Mouse (Mus musculus): ENCODE measurements around the gene Agxt. TPM values are rescaled to one million over a fixed set of nuclear protein-coding genes. Genes with fewer than 3 reads are reported as not detected.

The Agxt gene
- polyA plus RNA-seq, 1 experiment from 2014 or later, result not detected

DNA sequence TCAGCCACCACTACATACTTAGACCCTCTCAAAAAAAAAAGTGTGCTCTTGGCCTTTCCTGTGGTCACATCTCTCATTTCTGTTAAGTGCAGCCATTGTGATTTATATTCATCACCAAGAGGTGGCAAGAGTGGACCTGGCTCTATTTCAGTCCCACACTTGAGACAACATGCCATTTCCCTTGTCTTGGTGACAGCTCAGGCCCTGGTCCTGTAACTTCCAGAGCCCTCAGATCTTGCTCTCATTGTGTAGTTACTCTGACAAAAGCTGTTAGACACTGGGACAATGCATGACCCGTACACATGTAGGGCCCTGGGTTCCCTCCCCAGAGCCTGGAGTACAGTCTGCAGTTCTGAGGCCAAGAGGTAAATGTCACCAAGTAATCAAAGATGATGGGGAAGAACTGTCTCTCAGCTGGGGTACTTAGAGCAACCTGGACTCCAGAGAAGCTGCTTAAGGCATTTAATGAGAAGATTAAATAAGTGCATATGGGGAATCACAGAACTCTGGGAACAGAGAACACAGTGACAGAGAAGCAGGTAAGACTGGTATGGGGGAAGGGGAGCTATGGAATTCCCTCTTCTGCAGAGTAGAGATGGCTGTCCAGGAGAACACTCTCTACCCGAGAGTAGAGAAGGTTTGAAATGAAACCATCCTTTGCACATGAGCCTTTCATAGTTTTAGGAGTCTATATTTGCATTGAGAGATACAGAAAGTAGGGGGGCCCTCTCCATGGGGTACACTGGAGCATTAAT, 16.0 kb downstream of the Agxt start:
- Histone ChIP-seq H3K9me3 (no peaks in the 10 kb centered on the region), H3K27me3 (replicated peaks) (peaks cover 72% of the 10 kb centered on the region)
- ATAC-seq (ENCODE audit: extremely low read depth, insufficient number of reproducible peaks, low FRiP score, low TSS enrichment), result no peak

DNA sequence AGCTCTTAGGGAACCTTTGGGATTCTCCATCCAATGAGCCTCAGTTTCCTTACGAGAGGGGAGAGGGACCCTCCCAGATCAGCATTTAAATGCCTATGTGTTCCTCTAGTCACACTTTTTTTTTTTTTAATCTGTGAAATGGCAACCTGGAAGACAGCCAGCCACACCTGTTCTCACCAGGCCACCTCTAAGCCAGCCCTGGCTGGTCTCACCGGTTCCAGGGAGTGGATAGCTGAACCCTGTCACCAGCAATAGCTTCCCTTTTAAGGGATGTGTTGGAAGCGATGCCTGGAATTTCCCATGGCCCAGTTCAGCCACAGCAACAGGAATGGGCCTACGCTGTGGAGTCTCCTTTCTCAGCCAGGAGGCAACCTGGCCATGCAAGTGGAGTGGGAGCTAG, 22.5 kb downstream of the Agxt start:
- Histone ChIP-seq H3K36me3 (no peaks in the 10 kb centered on the region), H3K9me3 (no peaks in the 10 kb centered on the region), H3K4me3 (no peak overlapping the region), H3K27me3 (replicated peaks) (peaks cover 76% of the 10 kb centered on the region), H3K4me2 (no peak overlapping the region), H3K27ac (replicated peaks) (no peak overlapping the region), H3K4me1 (0 out of 2 replicates have a peak, but pooled peaks cover 3% of the 10 kb centered on the region), H3K9ac (no peak overlapping the region)
- WGBS, result 54% methylated on average over 4 of the region's 4 CpGs
- ATAC-seq (ENCODE audit: extremely low read depth, insufficient number of reproducible peaks, low FRiP score, low TSS enrichment), result no peak

More for the DNA sequence above, 16.0 kb downstream of the Agxt start:
- Histone ChIP-seq H3K4me1 (peaks cover 9% of the 10 kb centered on the region), H3K36me3 (no peaks in the 10 kb centered on the region), H3K4me2 (no peak overlapping the region), H3K9ac (no peak overlapping the region), H3K4me3 (no peak overlapping the region), H3K27ac (replicated peaks) (peak overlapping the region; percentile 42; the same call in 1 of the 2 replicates)
- 29% methylated on average over 2 of the region's 2 CpGs for WGBS

DNA sequence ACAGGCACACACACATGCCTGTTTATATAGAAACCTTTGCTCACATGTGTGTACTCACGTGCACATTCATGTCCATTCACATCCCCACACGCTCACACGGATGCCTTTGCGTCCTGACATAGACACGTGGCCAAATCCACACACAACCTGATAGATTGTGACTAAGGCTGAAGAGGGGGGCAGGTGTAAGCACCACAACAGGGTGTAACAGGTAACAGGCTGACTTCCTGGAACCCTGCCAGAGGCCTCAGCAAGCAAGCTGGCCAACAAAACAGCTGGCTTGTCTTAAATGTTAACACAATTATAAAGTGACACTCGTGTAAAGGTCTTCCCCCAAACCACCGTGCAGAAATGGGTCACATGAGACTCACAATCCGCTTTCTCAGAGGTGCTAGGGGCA, 23.9 kb downstream of the Agxt start:
- Histone ChIP-seq H3K4me2 (no peak overlapping the region), H3K4me1 (0 out of 2 replicates have a peak, but pooled peaks cover 3% of the 10 kb centered on the region), H3K9ac (no peak overlapping the region), H3K36me3 (no peaks in the 10 kb centered on the region), H3K9me3 (no peaks in the 10 kb centered on the region), H3K27me3 (replicated peaks) (peaks cover 76% of the 10 kb centered on the region), H3K27ac (replicated peaks) (no peak overlapping the region), H3K4me3 (no peak overlapping the region)
- WGBS, result 75% methylated on average over 8 of the region's 8 CpGs
- no peak for ATAC-seq (ENCODE audit: extremely low read depth, insufficient number of reproducible peaks, low FRiP score, low TSS enrichment)

DNA sequence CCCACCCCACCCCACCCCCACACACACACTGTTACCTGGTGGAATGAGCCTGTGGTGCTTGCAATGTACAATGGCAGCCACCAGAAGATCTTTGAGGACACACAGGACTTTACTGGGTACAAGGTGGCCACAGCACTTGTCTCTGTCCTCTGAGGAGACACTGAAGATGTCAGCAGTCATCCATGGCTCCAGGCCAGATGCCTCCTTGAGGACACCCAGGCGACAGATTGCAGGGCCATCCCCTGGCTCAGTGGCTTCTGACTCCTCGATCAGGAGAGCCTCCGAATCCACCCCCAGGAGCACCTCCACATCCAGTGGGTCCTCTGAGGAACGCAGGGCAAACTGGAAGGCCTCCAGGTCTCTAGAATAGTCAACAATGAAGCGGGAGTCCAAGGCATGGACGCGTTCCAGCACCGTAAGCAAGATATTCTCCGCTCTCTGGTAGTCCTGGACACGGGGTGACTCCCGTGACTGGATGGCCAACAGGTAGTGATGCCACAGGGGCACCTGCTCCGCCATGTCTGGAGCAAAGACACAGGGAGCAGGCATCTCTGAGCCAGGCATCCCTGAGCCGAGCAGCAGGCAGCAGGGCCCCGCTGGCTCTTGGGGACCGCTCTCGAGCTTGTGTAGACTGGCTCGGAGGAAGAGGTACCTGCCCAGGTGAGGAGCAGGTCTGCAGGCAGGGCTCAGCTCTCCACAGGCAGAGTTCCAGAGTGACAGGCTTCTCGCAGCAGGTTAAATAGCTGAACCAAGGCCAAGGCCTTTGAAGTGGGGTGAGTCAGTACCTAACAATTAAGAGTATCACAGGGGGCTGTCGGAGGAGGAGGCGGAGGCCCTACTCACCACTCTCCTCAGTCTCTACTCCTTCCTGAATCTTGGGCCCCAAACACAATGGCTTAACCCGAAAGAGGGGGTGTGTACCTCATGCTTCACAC, 24.8 kb downstream of the Agxt start:
- H3K4me3 ChIP-seq, result no peak overlapping the region
- no peaks in the 10 kb centered on the region for H3K9me3 ChIP-seq
- no peak for ATAC-seq (ENCODE audit: extremely low read depth, insufficient number of reproducible peaks, low FRiP score, low TSS enrichment)
- H3K36me3 ChIP-seq, result no peaks in the 10 kb centered on the region
- no peak overlapping the region for H3K4me2 ChIP-seq
- no peak overlapping the region for H3K9ac ChIP-seq
- H3K27ac ChIP-seq (replicated peaks), result no peak overlapping the region
- 0 out of 2 replicates have a peak, but pooled peaks cover 3% of the 10 kb centered on the region for H3K4me1 ChIP-seq
- peaks cover 76% of the 10 kb centered on the region for H3K27me3 ChIP-seq (replicated peaks)
- whole genome bisulfite sequencing, result 78% methylated on average over 21 of the region's 21 CpGs

DNA sequence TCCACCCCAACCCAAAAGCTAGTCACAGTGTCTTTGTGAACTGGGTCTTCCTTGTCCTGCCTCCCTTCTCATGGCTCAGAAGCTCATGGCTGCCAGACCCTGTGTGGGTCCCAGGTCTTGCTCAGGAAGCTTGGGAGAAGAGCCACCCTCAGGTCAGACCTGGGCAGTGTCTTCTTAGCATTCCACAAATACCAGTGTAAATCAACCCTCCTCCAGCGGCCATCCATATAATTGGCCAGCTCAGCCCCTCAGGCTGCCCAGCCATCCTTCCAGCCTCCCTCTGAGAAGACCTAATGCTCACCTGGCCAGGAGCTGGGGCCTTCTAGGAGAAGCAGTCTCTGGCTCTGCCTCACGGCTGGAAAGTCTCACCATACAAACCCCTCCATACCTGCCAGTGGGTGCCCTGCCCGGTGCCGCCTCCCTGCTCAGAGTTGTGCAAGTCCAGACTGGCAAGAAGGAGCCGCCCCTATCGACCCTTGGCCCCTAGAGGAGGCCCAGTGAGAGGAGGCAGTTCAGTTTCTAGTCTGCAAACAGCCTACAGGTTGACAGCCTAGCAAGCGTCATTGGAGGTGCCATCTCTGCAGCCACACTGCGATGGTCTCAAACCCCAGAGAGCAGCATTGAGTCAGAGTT, 25.6 kb downstream of the Agxt start, which contains the start of gene 2310007B03Rik:
Gene 2310007B03Rik, minus strand, starts transcription at position 448 of the 633 bp plus-strand sequence.
- Histone ChIP-seq H3K4me1 (peaks cover 7% of the 10 kb centered on the region; the same call in 1 of the 2 replicates), H3K9me3 (no peaks in the 10 kb centered on the region), H3K27ac (replicated peaks) (no peak within 1 kb of the TSS), H3K4me3 (no peak within 1 kb of the TSS), H3K9ac (no peak within 1 kb of the TSS), H3K27me3 (replicated peaks) (peaks cover 76% of the 10 kb centered on the region), H3K36me3 (no peaks in the 10 kb centered on the region), H3K4me2 (no peak within 1 kb of the TSS)
- WGBS, result 71% methylated on average over 8 of the region's 8 CpGs
- ATAC-seq (ENCODE audit: extremely low read depth, insufficient number of reproducible peaks, low FRiP score, low TSS enrichment), result no peak

DNA sequence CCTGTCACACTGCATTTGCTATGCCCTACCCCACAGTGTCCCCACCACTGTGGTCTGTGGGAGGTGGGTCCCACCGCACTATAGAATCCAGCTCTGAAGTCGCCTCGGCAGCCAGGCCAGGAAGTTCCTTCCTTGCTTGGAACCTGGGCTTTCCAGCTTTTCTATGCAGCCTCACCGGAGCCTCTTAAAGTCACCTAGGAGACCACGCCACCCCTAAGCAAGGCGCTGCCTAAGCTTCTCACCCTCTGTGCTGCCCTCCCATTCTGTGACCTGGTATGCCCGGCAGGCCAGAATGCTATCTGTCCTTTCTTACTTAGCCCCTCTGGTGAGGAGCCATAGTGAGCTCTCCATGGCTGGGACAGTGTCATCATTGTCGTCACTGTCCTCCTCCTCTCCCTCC, 26.3 kb downstream of the Agxt start:
- no peak for ATAC-seq (ENCODE audit: extremely low read depth, insufficient number of reproducible peaks, low FRiP score, low TSS enrichment)
- H3K4me3 ChIP-seq, result no peak overlapping the region
- WGBS, result 70% methylated on average over 8 of the region's 8 CpGs
- no peaks in the 10 kb centered on the region for H3K36me3 ChIP-seq
- no peaks in the 10 kb centered on the region for H3K9me3 ChIP-seq
- no peak overlapping the region for H3K27ac ChIP-seq (replicated peaks)
- peaks cover 8% of the 10 kb centered on the region for H3K4me1 ChIP-seq
- H3K4me2 ChIP-seq, result no peak overlapping the region
- no peak overlapping the region for H3K9ac ChIP-seq
- H3K27me3 ChIP-seq (replicated peaks), result peaks cover 74% of the 10 kb centered on the region

DNA sequence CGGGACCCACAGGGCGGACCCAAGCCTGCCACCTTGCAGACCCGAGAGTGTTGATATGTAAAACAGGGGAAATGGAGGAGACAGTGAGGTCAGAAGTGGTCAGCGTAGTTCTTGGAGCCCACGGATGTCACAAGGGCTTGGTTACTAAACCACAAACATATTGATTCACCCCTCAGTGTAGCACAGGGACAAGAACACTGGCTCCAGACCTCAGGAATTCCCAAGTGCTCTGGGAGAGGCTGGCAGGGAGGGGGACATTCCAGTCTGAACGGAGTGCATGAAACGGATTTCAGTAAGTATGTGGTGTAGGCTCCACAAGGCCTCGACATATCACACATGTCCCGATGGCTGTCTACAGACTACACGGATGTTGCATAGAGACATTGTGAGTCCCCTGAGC, 26.9 kb downstream of the Agxt start:
- ATAC-seq (ENCODE audit: extremely low read depth, insufficient number of reproducible peaks, low FRiP score, low TSS enrichment), result no peak
- no peaks in the 10 kb centered on the region for H3K9me3 ChIP-seq
- H3K4me3 ChIP-seq, result no peak overlapping the region
- 60% methylated on average over 10 of the region's 10 CpGs for WGBS
- H3K4me2 ChIP-seq, result no peak overlapping the region
- H3K9ac ChIP-seq, result no peak overlapping the region
- H3K36me3 ChIP-seq, result no peaks in the 10 kb centered on the region
- H3K27ac ChIP-seq (replicated peaks), result no peak overlapping the region
- H3K27me3 ChIP-seq (replicated peaks), result peaks cover 74% of the 10 kb centered on the region
- H3K4me1 ChIP-seq, result peaks cover 11% of the 10 kb centered on the region

DNA sequence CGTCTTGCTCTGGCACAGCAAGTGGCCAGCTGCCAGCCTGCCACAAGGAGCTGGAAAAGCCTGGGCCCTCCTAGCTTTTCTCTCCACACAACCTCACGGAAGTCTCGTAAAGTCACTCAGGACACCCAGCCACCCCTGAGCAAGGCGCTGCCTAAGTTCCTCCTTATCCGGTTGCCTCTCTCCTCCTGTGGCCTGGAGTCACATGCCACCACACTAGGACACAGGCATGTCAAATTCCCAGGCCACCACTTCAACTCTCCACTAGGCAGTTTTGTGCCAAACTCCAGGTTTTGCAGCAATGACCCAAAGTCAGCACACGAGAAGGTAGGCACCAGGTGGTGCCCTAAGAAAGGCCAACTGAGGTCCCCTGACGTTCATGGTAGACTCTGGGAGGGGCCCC, 27.5 kb downstream of the Agxt start:
- H3K27me3 ChIP-seq (replicated peaks), result peaks cover 76% of the 10 kb centered on the region
- H3K4me1 ChIP-seq, result peaks cover 11% of the 10 kb centered on the region
- no peaks in the 10 kb centered on the region for H3K9me3 ChIP-seq
- H3K36me3 ChIP-seq, result no peaks in the 10 kb centered on the region
- H3K4me3 ChIP-seq, result no peak overlapping the region
- no peak overlapping the region for H3K27ac ChIP-seq (replicated peaks)
- no peak overlapping the region for H3K4me2 ChIP-seq
- H3K9ac ChIP-seq, result no peak overlapping the region
- WGBS, result 78% methylated on average over 7 of the region's 7 CpGs
- ATAC-seq (ENCODE audit: extremely low read depth, insufficient number of reproducible peaks, low FRiP score, low TSS enrichment), result no peak

DNA sequence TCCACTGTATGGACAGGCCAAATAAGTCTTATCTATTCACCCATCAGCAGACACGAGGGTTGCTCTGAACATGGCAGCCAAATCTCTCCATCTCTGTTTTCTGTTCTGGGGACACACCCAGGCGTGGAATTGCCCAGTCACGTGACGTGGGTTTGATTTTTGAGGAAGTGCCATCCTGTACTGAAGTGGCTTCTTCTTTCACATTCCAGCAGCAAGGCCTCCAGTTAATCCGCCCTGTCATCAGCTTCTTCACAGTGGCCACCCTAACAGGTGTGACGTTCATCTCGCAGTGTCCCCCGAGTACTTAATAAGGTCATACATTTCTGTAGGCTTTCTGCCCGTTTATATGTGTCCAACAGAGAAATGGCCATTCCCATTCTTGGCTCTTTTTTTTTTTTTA, 30.4 kb downstream of the Agxt start:
- Histone ChIP-seq H3K4me3 (no peak overlapping the region), H3K36me3 (no peaks in the 10 kb centered on the region), H3K27me3 (replicated peaks) (peaks cover 93% of the 10 kb centered on the region), H3K9ac (no peak overlapping the region), H3K4me2 (no peak overlapping the region), H3K4me1 (peaks cover 13% of the 10 kb centered on the region), H3K27ac (replicated peaks) (no peak overlapping the region), H3K9me3 (no peaks in the 10 kb centered on the region)
- ATAC-seq (ENCODE audit: extremely low read depth, insufficient number of reproducible peaks, low FRiP score, low TSS enrichment), result no peak
- WGBS, result 56% methylated on average over 9 of the region's 9 CpGs

DNA sequence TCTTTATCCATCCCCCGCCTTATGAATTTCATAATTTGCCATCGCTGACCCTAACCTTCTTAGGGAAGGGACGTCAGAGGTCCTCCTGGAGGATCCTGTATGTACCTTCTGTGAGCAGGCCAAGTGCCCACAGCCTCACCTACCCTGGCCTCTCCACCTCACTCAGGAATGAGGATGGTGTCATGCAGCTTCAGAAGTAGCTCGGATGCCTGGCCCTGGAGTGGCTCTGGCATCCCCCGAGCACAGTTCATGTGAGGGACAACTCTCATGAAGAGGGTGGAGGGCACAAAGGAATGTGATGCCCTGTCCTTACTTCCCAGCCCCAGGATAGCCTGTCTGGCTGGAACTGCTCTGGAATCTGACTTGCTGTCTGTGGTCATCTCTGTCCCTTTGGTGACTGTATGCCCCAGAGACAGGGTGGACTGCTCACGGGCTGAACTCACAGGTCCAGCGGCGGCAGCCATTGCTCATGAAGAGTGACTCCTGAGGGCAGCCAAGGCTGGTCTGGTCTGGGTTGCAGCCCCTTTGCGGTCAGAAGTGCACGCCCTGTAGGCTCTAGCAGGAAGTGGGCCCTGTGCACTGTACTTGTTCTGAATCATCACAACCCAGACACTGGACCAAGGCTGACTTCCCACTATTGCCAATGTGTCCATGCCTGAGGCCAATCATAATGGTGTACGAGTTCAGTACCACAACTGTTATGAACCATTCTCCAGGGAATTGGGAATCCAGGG, 31.5 kb downstream of the Agxt start:
- no peak for ATAC-seq (ENCODE audit: extremely low read depth, insufficient number of reproducible peaks, low FRiP score, low TSS enrichment)
- 74% methylated on average over 11 of the region's 11 CpGs for WGBS

More for the DNA sequence above, 31.5 kb downstream of the Agxt start:
- Histone ChIP-seq H3K4me1 (peaks cover 12% of the 10 kb centered on the region), H3K27me3 (replicated peaks) (peaks cover 95% of the 10 kb centered on the region), H3K36me3 (no peaks in the 10 kb centered on the region), H3K9ac (no peak overlapping the region), H3K9me3 (no peaks in the 10 kb centered on the region), H3K4me3 (no peak overlapping the region), H3K4me2 (no peak overlapping the region), H3K27ac (replicated peaks) (no peak overlapping the region)

Data from heart, embryonic 13.5 days (tissue).